Mouse (Mus musculus): ENCODE data around the gene Zfp276.
"Not testable (repeated sequence)": the region's sequence is repeated elsewhere in the genome, so short reads cannot be mapped to it uniquely, and the experiment has no call there.

Gene Zfp276

DNA sequence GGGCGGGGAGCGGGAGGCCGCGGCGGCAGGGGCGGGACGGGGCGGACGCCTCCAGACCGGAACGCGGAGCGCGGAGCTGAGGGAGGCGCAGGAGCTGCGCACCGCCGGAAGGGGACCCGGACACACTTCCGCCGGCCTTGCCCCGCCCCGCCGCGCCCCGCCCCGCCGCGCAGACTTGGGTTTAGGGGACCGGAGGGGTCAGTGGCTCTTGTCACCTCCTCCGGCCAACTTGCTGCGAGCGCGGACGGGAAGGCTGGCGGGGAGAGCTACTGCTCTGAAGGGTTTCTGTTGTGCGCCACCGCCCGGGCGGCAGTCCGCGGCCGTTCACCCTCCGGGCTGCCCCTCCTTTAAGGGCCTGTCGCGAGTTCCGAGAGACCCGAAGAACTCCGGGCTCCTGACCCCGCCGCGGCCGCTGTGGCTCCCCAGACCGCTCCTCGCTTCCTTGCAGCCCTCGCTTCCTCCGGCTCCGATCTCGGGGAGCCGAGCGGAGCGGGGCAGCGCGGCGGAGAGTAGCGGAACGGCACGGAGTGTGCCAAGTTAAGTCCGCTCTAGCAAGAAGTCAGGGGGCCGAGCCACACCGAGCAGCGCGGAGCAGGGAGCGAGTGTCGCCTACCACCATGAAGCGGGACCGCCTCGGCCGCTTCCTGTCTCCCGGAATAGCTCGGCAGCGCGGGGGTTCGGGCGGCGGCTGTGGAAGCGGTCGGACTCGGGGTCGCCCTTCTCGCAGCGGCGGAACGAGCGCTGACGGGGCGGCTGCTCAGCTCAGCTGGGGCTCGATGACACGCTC, at the start of gene Zfp276, which contains the start of gene Vps9d1:
Gene Zfp276, plus strand, starts transcription at position 97 of the 787 bp plus-strand sequence.
Gene Vps9d1, minus strand, starts transcription at position 250 of the 787 bp plus-strand sequence.
- peak; percentile 83 to 88 for DNase-seq

DNA sequence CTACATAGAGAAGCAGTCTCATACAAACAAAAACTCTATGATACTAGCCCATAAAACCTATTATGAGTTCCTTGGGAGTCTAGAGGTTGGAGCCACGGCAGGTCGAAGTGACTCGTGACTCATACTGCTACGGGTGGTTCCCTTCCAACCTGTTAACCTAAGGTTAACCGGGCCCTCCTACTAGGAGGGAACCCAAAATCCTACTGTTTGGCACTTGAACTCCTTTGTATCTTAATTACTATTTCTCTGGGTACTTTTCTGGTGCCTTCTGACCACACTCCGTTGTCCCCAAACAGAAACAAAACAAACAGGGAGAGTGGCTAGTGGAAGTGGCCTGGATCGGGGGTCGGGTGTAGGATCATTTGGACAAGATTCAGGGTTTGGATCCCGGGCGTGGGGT, 42.1 kb upstream of the Zfp276 start:
- no peak for DNase-seq

DNA sequence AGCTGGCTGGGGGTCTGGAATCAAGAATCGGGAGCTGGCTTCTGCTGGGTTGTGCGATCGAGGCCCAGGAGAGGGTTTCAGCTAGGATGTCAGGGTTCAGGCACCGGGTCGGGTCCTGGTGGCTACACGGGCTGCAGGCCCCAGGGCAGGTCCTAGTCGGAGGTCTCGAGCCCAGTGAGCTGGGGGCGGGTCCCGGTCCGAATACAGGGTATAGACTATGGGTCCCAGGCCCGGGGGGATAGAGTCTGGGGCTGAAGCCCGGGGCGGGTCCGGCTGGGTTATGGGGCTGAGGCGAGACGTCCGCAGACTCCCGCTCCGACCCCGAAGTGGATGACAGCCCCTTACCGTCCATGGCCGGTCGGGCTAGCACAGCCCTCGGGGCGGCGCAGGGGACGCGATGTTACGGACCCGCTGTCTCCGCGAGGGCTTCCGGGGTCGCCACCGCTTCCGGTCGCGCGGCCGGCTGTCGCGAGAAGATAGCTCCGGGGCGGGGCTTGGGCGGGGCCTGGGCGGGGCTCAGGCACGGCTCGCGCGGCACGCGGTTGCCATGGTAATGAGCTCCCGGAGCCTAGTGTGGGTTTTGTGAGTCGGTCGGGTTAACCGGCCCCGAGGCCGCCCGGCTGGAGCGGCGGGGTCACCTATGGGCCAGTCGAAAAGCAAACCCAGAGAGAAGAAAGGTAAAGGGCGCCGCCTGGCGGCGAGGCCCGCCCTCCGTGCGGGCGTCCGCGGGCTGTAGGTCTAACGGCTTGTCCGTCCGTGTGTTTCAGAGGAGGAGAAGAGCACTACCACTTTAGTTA, 41.5 kb upstream of the Zfp276 start, which contains the start of the genes Chmp1a and Spata33:
Gene Chmp1a, minus strand, starts transcription at position 443 of the 797 bp plus-strand sequence.
Gene Spata33, plus strand, starts transcription at position 512 of the 797 bp plus-strand sequence.
- DNase-seq, result peak; percentile 86 to 89

DNA sequence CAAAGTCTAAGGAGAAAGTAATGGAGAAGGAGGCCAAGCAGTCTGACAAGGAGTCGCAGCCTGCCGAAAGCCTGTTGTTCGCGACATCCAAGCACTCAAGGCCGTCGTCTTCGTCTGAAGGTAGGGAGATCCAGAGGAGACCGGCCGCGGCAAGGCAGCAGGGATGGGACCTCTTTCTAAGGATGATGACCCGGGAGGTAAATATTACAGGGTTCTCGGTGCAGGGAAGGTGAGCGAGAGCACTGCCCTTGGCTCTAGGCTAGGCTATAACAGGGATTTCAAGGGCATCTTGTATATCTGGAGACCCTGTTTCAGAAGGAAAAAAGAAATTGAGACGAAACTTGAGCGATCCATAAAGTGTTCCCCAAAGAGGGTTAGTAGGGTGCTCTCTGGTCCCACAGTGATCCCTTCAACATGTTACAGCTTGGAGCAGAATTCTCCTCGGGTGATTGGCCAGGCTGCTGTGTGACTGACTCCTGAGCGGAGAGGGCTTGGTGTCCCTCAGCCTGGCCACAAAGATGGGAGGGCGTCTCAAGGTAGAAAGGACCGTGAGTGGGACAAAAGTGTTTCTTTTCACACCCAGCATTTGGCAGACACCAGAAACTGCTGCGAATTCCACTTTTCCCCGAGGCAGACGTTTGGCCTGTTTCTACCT, 40.8 kb upstream of the Zfp276 start:
- no peak for DNase-seq

DNA sequence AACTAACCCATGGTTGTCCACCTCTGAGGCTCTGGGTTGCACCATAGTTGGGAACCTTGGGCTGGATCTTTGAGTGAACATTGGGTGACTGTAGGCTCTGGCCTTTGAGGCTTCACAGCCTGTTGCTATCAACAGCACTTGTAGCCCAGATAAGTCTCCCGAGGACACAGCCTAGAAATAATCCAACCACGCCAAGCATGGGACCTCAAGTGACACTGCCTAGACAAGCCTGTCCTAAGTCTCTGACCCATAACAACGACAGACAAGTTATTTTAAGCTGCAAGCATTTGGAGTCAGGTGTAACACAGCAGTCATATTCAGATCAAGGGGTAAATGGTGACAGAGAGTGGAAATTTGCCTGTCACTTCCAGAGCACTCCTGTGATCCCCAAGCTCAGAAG, 38.6 kb upstream of the Zfp276 start:
- no peak for DNase-seq

DNA sequence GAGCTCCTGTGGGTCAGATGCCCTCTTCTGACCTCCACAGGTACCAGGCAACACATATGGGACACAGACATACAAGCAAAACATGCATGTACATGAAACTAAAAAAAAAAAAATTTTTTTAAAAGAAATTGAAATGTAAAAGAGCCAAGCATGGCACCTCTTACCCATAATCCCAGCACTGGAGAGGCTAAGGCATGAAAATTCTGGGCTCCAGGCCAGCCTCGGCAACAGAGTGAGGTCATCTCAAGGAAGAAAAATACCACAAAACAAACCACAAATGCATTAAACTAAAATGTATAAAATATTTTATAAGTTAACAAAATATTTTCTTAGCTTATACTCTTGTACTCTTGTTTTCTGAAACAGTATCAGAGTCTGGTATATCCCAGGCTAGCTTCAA, 33.1 kb upstream of the Zfp276 start:
- DNase-seq, result no peak

DNA sequence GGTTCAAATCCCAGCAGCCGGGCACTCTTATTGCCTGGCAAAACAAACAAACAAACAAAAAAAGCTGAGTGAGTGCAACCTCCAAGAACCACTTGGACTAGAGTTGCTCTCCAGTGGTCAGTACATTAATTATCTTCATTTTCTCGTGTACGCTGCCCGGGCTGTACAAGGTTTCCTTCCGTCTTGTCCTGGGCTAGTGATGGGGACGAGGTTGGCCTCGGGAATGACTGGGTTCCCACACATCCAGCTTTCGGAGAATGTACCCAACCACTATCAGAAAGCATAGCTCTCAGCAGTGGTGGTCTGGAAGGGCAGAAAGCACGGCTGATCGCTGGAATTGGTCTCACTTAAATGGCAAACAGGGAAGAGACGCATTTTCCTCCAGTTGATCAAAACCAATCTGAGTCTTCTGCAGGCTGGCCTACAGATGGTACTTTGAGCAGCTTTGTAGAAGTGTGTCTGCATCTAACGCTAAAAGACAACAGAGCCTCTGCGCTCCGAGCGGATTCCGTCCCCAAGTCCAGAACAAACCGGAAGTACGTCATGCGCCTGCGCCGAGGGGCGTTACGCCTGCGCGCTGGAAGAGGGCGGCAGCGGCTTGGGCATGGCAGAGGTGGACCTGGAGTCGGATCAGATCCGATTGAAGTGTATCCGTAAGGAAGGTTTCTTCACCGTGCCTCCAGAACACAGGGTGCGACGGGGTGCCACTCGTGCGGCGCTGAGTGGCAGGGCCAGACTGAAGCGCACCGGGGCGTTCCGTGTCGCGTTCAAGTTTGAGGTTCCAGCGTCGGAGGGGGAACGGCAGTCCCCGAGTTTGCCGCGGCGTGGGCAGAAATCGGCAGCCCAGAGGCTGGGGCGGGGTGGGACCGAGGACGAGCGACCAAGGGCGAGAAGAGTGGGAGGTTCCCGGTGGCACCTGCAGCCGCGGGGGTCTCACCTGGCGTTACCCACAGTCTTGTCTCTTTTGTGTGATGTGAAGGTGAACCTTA, 29.4 kb upstream of the Zfp276 start, which contains the start of gene Cdk10:
Gene Cdk10, plus strand, starts transcription at position 565 of the 989 bp plus-strand sequence.
- peak; percentile 92 to 94 for DNase-seq

DNA sequence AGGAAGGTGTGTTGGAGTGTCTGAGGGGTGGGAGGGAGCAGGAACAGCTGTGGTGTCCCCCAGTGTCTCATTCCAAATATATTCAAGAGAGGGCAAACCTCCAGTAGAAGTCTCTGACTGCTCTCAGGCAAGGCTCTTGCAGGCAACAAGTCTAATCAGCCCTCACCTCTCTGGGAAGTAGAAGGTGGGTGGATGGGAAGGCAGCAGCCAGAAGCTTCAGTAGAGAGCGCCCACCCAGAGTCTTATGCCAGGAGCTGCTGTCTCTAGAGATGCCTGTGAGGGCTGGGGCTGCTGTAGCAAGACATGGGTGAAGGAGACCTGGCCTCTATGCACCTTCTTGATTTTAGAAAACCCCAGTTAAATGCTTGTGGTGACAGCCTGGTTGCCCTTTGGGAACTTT, 25.6 kb upstream of the Zfp276 start:
- DNase-seq, result no peak

DNA sequence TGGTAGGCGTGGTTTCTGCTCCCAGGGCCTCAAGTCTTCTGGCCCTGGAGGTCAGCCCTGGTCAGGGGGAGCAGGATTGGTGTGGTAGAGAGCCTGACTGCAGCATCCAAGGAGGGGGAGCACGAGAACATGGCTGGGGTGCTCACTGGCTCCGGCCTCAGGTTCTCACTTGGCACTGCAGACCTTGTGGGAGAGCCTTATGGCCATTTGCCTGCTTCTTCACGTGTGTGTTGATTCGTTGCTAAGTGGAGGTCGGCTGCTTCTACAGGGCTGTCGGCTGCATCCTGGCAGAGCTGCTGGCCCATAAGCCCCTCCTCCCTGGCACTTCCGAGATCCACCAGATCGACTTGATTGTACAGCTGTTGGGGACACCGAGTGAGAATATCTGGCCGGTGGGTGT, 23.7 kb upstream of the Zfp276 start:
- not testable (repeated sequence) for DNase-seq

DNA sequence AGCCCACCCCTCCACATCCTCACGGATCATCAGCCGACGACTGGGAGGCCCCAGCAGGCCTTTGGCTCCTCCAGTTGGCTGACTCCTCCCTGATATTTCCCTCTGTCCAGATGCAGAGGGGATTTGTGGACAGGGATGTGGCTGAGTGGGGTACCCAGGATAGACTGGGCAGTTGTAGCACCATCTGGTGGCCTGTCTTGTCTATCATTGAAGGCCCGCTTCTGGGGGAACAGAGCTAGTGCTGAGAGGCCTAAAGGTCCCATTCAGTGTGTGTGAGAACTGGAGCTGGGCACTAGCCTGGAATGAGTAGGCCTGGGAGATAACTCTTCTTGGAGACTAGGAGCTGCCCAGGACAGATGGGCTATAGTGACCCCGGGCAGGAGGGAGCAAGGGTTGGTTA, 22.3 kb upstream of the Zfp276 start:
- no peak for DNase-seq

DNA sequence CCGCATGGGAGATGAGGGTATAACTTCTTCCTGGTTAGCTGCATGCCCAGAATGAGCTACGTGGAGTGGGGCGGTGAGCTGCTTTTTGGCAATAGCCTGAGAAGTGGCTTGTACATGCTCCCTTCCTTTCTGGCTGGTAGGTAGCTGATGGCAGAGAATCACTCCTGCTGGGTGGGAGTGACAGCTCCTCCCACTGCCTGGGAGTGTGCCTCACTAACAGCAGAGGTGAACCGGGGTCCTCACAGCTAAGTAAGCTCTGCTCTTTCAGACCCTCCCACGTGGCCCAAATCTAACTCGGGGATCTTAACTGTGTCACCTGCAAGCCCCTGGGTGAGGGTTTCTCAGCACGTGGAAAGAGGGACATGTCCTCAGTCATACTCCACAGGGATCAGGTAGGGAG, 21.4 kb upstream of the Zfp276 start:
- DNase-seq, result no peak

DNA sequence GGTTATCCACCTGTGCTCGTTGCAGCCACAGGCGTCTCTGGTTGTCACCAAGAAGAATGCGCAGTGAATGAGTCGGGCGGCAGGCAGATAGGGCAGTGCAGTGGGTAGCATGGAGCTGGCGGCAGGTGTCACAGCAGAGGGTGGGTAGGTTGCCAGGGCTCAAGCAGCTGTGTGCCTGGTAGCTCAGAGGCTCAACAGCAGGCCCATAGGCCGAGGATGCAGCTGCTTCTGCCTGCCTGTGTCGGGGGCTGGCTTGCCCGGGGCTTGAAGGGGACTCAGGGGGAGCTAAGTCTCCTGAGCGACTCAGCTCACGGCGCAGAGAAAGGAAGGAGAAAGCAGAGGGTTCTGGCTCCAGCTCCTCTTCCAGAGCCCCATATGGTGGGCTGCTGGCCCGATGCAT, 20.7 kb upstream of the Zfp276 start:
- no peak for DNase-seq

DNA sequence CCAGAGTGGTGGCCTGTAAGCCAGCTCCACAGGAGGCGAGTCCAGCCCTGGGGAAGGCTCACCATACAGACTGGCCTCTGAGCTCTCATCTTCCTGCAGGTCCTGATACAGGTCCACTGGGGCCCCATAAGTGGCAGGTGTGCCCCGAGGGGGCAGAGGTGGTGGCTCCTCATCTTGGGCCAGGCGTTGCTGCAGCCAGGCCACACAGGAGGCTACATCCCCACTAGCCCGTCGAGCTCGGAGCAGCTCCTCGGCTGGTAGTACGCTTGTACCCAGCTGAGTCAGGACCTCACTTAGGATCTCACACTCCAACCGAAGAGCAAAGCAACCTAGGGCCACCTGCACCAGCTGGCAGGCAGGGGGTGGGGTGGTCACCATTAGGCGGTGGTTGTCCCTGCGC, 20.2 kb upstream of the Zfp276 start:
- DNase-seq, result no peak

DNA sequence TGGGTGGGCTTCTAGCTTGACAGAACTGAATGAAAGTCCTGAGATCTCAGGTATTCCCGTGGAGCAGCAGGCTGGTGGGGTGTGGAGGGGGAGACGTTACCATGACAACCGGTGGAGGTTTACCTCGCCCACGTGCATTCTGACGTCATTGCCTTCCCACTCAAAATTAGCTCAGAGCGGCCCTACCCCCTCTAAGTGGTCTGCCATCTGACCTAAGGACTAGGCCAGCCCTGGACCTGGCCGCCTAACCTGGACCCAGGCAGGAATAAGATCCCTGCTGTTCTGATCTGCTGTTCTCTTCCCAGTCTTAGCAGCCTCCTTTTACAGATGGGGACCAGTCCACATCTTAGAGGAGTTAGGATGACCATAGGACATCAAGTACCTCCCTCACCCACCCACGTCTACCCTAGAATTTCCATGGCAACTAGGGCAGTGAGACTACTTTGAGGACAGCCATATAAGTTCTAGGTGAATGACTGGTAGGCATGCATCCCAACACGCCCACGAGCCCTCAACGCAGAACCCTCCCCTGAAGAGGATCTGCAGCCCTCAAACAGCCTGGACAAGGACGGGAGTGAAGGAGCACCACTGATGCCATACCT, 19.0 kb upstream of the Zfp276 start:
- DNase-seq, result peak; percentile 17

DNA sequence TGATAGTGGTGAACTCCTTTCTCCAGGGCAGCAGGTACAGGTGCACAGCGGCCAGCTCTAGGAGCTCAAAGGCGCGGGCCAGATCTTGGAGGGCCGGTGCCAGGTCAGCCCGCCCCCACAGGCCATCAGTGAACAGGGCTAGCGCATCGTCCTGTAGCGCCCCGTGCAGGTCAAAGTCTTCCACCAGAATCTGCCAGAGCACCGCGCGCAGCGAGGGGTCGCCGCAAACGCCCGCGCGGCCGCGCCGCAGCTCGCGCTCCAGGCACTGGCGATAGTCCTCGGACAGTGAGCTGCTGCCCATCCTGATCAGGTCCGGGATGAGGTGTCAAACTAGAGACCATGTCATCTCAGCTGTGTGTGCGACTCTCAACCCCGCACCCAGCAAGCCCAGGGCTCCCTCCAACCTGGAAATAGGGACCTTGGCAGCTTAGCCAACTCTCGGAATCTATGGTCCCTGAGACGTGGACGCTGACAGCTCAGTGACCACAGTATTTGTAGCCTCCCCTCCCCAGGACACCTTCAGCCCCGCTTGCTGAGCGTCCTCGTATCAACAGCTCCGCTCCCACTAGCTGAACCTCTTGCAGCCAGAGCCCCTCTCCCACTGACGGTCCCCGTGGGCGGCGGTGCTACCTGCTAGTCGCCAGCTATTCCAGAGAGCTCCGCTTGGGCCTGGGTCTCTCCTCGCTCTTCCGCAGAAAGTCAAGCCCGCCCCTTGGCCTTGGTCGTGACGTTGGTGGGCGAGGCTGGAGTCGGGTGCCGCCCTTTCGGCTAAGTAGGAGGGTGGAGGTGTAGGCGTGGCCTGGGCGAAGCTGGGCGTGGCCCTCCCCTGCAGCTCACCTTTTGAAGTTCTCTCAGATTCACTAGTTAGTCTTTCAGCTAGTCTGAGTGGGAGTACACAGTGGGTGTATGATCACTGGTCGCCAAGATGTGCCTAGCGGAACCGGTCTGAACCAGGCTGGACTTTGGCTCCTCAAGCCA, 18.2 kb upstream of the Zfp276 start, which contains the start of gene Spata2l:
Gene Spata2l, minus strand, starts transcription at position 714 of the 978 bp plus-strand sequence.
- DNase-seq, result peak; percentile 95 to 96

DNA sequence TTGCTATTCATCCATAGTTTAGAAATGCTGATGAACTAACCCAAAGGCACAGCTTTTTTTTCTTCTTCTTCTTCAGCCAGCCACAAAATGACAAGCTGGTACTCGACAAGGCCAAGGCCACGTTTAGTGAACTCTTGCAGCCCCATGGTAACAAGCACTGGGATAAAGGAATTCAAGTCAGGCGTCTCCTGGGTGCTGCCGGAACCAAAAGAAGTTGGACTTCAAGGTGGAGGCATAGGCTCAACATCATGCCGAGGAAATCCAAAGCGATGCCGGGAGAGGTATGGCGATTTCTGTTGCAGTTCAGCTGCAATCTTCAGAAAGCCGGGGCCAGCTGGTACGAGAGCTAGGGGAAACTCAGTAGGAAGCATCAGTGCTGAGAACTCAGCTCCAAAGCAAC, 14.6 kb upstream of the Zfp276 start:
- DNase-seq, result no peak

DNA sequence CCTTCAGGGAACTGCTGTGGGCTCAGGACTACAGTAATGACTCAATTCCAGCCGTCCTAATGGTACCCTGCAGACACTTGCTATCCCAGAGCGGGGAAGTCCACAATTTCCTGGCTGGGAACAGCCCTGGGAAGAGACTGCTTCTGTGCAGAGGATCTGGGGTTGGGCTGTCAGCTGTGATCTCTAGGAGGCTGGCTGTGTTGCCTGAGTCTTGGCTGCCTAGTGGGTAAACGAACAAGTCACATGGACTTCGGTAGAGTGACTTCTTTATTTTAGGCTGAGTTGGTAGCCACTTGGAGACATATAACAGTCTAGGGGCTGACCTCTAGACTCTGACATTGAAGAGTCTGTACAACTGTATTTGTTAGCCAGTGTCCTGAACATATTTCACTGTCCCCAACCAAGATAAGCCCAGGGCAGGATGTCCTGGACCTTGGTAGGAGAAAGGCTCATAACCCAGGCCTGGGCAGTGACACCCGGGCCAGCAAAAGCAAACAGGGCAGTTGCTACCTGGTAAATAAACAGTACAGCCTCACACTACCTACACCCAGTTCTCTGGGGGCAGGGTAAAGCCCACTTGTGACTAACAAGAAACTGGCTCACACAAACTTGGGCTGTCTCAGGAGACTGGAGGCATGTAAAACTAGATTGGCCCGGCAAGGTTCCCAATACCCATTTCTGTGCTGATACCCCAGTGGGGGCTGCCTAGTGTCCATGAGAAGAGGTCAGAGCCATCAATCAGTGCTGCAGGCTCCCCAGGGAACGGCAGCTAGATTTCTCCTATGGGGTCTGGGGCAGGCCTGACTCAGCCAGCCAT, 11.7 kb upstream of the Zfp276 start:
- DNase-seq, result no peak

DNA sequence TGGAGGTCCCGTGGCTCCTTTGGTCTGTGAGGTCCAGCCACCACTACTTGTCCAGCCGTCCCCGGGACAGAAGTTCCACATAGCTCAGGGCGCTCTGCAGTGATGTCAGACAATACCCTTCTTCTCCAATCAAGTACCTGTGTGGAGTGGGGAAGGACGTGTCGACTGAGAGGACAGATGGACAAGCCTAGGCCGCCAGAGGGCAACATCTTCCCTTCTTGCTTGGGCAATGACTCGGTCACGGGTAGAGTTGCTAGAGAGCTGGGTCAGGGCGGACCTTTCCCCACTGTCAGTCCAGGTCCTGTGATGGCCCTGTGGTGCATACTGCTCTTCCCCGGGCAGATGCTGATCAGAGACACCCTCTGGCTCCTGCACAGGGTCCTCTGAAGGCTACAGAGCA, 10.9 kb upstream of the Zfp276 start:
- no peak for DNase-seq

DNA sequence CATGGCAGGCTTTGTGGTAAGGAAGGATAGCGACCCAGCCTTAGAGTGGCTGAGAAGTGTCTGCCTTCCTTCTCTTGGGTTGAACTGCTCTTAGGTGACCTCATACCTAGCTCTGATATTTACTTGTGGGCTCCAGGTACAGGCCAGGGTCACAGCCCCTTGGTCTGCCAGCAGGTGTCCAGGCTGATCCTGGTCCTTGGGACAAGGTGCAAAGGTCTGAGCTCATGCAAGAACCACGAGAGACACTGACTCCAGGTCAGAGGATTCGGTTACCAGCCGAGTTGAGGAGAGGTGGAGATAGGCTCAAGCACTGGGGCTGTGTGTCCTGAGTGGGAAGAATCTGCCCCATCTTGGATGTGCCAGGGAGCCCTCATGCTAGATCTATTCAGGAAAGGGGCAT, 9.6 kb upstream of the Zfp276 start:
- DNase-seq, result no peak

All from B cell, adult 2 months (primary cell).